Mouse (Mus musculus) brain, embryonic 18.5 days (tissue): Measurements from ENCODE around the gene Cxcr5.

Source experiments
- DNase-seq: peaks from one replicate; pipeline ENCODE4 v3.0.0-alpha.2; 2012; ENCODE audit warnings: low read depth, low spot score

Cxcr5 gene

GRCm38 (mm10) chr9:44561597-44561996 is at the start of gene Cxcr5:
TSS of gene Cxcr5 (minus strand) at chr9:44561877.
- DNase-seq: no peak

GRCm38 (mm10) chr9:44610371-44610770 is 48.7 kb upstream of the Cxcr5 start:
- no peak for DNase-seq

DNA sequence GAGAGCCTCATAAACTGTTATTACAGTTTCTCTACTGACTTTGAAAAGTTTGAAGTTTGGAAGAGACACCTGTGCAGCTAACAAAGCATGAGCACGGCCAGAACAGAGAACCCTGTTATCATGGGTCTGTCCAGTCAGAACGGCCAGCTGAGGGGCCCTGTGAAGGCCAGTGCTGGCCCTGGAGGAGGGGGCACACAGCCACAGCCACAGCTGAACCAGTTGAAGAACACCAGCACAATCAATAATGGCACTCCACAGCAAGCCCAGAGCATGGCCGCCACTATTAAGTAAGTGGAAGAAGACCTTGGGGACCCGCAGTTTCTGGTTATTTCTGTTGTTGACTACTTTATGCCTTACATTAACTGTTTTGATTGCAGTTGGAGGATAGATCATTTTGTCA is 45.6 kb upstream of the Cxcr5 start:
- no peak for DNase-seq

DNA sequence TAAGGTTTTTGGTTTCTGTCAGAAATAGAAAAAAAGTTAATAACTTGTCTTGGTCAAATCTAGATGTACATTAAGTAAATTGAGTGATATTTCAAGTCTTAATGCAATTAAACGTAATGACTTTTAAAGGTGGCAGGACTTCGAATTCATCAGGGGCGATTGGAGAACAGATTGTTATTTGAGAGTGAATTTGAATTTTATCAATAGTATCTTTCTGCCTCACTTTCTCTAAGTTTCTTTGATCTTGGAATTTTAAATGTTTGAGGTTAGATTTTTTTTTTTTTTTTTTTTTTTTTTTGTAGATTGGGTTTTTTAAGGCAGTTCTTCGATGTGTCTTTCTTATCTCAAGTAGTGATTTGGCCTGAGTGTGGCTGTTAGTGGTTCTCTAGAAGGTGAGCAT is 45.0 kb upstream of the Cxcr5 start:
- DNase-seq: no peak

- no peak for DNase-seq
These were observed 44.0 kb upstream of the Cxcr5 start for GRCm38 (mm10) chr9:44605616-44606165.

- DNase-seq: peak; percentile 26
These were observed 43.3 kb upstream of the Cxcr5 start, which contains the start of gene Ddx6 for GRCm38 (mm10) chr9:44604779-44605615. TSS of gene Ddx6 (plus strand) at chr9:44604892.

DNA sequence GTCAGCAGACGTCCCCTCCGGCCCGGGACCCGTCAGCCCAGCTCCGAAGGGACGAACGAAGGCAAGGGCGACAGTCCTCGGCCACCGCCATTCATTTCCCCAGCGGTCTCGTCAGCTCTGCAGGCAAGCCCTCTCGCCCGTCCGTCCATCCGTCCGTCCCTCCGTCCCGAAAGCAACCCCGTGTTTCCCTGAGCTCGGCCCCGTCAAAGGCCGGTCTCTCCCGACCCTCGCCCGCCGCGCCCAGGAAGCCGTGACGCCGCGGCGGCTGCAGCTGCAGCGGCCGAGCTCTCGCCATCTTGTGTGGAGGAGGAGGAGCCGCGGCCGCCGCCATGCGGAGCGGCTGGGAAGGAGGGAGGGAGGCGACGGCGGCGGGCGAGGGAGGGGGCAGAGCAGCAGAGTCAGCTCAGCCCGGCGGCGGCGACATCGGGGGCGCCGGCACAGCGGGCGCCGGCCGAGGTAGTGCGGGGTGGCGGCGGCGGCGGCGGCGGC is 42.7 kb upstream of the Cxcr5 start:
- DNase-seq: peak; percentile 58

DNA sequence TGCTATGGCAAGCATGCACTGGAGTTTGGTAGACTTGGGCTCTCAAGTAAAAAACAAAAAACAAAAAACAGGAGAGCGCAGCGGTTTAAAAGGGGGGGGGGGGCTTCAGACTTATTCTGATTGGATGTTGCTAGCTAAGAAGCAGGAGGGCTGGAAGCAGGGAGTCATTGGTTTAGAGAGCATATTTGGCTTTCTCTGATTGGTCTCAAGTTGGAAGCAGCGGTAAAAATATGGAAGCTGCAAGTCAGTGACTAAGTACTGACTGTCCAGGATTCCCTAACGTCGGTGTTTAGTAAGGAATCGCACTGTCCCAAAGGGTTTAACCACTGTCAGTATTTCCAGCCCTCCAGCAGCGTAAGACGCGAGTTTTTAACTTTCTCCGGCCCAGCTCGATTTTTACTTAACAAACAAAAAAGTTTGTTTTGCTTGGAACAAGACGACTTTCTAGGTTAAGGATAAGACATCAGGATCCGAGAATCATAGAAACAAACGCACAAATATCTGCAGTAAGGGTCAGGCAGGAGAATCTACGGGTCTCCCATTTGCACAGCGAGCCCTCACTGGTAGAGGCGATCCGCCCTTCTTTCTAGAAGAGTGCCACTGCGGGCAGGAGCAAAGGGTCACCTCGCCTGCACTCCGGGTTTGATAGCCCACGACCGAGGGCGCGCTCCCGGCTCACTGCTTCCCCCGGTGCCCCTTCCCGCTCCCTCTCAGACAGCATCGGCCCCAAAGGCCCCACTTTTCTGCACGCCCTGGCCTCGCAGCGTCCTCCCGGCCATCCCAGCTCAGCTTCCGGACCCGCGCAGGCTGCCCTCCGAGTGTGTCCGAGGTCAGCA is 42.0 kb upstream of the Cxcr5 start:
- DNase-seq: peak; percentile 83

DNA sequence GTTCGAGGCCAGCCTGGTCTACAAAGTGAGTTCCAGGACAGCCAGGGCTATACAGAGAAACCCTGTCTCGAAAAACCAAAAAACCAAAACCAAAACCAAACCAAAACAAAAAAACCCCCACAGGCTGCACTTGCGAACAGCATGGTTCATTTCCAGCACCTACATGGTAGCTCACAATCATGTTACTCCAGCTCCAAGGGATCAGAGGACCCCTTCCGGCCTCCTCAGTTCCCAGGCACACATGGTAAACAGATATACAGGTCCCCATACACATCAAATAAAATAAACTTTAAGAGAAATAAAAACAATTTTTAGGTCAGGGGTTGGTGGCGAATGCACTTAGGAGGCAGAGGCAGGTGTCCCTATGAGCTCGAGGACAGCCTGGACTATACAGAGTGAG is 41.1 kb upstream of the Cxcr5 start:
- no peak for DNase-seq

GRCm38 (mm10) chr9:44600801-44601200 is 39.1 kb upstream of the Cxcr5 start:
- no peak for DNase-seq

DNA sequence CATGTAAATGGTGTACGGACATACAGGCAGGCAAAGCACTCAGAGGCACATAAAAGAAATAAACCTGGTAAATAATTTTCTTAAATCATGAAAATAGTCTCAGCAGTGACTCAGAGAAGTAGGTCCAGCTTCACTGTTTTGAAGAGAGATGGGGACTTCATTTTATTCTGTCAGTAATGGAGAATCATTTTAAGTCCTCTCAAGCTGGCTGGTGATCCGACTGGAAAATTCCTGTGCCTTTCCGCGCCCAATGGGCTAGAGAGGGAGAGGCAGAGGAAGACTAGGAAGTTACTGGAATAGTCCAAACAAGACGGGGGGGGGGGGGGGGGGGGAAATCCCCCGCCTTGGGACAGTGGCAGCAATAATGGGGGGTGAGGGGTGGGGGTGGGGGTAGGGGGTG is 37.9 kb upstream of the Cxcr5 start:
- no peak for DNase-seq

DNA sequence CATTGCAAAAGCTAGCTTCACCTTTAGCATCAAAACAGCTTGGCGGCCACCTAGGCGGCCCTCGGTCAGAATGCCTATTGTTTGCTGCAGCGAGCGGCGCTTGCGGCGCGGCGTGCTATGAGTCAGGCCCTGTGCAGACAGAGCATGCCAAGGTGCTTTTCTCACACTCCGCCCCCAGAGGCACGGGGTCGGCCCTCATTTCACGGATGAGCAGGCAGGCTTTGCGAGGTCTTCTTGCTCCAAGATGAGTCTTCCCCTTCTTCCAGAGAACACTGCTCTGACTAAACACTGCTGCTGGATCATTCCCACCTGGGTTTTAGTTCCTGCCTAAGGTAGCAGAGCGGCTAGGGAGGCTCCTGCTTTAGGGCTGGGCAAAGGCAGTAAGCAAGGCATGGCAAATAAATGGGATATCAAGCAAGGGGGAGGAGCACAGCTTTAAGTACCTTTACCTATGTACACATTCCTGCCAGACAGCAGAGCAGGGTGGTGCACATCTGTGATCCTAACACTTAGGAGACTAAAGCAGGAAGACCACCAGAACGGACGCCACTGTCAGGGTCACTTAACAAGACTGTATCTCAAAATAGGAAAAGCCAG is 37.3 kb upstream of the Cxcr5 start:
- no peak for DNase-seq

- no peak for DNase-seq
These were observed 36.1 kb upstream of the Cxcr5 start for GRCm38 (mm10) chr9:44597742-44598141.

DNA sequence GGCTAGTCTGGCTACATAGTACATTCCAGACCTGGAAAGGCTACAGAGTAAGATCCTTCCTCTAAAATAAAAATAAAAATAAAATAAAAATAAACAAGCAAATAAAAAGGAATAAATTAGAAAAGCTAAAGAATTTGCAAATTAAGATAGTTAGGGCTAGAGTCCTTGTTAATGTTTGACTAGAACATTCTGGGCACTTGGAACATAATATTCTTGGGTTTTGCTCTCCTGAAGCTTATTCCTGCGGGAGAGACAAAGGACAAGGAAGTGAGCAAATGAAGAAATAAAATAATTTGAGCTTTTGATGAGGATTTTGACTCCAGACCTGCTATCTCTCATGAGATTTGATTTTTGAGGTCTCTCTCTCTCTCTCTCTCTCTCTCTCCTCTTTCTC is 33.9 kb upstream of the Cxcr5 start:
- no peak for DNase-seq

DNA sequence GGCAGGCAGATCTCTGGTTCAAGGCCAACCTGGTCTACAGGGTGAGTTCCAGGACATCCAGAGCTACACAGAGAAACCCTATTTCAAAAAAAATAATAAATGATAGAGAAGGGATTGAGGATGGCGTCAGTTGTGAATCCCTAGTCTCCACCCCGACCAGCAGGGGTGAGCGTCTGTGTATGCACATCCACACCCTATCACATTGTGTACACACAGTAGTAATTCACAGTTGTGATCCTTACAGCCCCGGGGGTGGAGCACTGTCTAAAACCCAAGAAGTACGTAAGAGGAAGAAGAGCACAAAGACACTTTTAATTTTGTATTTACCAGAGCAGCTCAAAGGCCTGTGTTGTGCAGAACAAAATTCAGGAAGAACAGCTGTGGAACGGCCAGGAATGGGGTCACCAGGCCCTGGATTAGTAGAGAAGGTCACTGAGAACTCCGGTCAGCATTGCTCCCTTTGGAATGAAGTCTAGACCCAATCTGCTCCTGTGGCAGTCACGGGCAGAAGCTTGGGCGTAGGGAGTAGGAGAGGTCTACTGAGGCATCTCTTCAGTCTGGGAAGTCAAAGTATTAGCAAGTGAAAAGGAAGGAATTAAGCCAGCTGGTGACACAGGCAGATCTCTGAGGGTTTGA is 33.3 kb upstream of the Cxcr5 start:
- no peak for DNase-seq

DNA sequence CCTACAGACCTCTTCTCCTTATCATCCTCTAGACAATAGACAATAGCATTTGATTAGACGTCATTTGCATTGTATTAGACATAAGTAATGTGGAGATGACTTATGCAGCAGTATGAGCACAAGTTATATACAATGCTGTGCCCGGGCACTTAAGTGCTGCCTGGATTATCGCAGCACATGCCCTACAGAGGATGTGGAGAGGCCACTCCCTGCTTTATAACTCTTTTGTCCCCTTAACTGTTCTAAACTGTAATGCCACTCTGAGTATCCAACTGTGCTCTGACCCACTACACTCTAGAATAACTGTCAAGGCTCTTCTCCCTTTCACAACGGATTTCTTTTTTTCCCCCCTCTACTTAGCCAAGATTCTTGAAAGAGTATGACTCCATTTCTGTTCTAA is 32.2 kb upstream of the Cxcr5 start:
- DNase-seq: no peak

DNA sequence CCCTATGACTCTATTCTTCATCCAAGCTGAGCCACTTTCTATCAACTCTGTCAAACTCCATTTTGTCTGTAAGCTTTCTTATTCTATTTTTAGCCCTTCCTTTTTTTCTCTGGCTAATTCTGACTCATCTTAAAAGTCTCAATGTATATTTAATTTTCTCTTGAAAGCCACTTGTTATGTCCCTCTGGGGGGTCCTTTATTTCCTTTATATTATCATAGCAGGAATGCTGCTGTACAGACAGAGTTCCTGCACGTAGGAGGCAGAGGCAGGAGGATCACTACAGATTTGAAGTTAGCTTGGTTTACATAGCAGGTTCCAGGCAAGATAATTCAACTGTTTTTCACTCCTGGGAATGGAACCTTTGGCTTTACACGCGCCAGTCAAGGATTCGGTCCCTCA is 31.5 kb upstream of the Cxcr5 start:
- no peak for DNase-seq

DNA sequence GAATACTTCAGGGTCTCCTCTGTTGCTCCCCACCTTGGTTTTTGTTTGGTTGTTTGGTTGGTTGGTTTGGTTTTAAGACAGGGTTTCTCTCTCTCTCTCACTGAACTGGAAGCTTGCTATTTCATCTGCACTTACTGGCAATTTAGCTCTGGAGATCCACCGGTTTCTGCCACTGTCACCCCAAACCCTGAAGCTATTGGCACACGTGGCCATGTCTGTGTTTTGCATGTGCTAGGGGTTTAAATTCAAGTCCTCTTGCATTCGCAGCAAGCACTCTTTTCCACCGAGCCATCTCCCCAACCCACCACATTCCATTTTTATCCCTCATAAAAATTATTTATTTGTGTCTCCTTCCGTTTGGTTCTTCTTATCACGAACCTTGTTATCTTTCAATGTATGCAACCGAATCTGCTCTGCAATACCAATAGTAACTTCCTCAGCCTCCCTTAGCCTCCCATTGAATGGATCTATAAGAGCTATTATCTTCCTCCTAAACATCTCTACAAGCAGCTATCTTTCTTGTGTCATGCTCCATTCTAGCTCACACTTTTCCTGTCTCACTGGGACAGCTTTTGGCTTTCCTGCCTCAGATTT is 30.0 kb upstream of the Cxcr5 start:
- DNase-seq: no peak

DNA sequence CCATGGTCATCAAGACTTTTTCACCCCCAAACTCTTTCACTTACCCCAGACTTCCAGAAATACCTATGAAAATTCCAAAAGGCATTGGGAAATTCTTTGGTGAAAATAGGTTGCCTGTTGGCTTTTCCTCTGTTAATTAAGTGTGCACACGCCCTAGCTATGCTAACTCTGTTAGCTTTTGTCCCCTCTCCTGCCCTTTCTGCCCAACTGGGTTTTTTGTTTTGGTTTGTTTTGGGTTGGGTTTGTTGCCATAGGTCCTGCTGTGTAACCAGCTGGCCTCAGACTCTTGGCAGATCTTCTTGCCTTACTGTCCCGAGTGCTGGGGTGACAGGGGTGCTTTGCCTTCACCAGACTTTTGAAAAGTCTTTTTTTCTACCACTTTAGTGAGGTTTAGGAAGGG is 29.3 kb upstream of the Cxcr5 start:
- DNase-seq: no peak

GRCm38 (mm10) chr9:44589095-44589494 is 27.4 kb upstream of the Cxcr5 start:
- DNase-seq: no peak

DNA sequence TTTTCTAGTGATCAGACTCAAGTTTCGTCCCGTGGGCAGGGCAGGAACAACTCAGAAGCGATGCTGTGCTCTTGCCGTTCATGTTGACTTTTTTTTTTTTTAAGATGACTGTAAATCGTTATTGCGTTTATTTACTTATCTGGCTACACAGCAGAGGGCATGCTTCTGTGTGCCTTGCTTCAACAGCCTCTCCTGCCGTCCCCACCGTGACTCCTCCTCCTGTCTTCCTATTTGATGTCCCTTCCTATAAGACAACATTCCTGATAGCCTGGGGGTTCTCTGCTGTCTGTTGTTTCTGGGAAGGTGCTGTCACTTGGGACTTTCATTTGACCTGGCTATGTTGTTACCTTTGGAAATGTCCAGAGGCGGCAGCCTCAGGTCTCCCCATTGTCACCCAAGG is 26.9 kb upstream of the Cxcr5 start:
- no peak for DNase-seq
